Mouse (Mus musculus) heart, embryonic 11.5 days (tissue): ENCODE measurements around the gene Cryzl2. TPM values are rescaled to one million over a fixed set of nuclear protein-coding genes. Genes with fewer than 3 reads are reported as not detected.

ENCODE experiments used
- ATAC-seq: fragments of 200-750 bp; cut with Nextera tagmentation; replicated peaks from 2 replicates; pipeline ENCODE4 v1.8.0; 2017; ENCODE audit warnings: moderate library complexity; ENCODE audit not compliant: insufficient number of reproducible peaks, low FRiP score, low TSS enrichment
- H3K27ac ChIP-seq: fragments of 300-500 bp; sonication (generic); 2 replicates; pipeline ENCODE4 v1.5.1; 2014; ENCODE audit warnings: mild to moderate bottlenecking, low read depth, low read length
- H3K27me3 ChIP-seq: fragments of 300-500 bp; sonication (generic); 2 replicates; pipeline ENCODE4 v1.6.1; 2014; ENCODE audit warnings: mild to moderate bottlenecking, low read length, mixed read lengths; ENCODE audit not compliant: control insufficient read depth, insufficient read depth
- H3K36me3 ChIP-seq: fragments of 300-500 bp; sonication (generic); 2 replicates; pipeline ENCODE4 v1.6.1; 2014; ENCODE audit warnings: mild to moderate bottlenecking, low read length, moderate library complexity, mixed read lengths; ENCODE audit not compliant: control insufficient read depth, insufficient read depth
- H3K4me1 ChIP-seq: fragments of 300-500 bp; sonication (generic); 2 replicates; pipeline ENCODE4 v1.6.1; 2014; ENCODE audit warnings: low read length; ENCODE audit not compliant: control insufficient read depth, insufficient read depth
- H3K4me2 ChIP-seq: fragments of 300-500 bp; sonication (generic); 2 replicates; pipeline ENCODE4 v1.6.1; 2014; ENCODE audit warnings: mild to moderate bottlenecking, moderate library complexity
- H3K4me3 ChIP-seq: fragments of 300-500 bp; sonication (generic); 2 replicates; pipeline ENCODE4 v1.5.1; 2014; ENCODE audit warnings: low read depth, low read length
- H3K9ac ChIP-seq: fragments of 300-500 bp; sonication (generic); 2 replicates; pipeline ENCODE4 v1.6.1; 2014; ENCODE audit warnings: mild to moderate bottlenecking, low read depth, low read length, moderate library complexity
- H3K9me3 ChIP-seq: fragments of 300-500 bp; sonication (generic); replicated peaks from 2 replicates; pipeline ENCODE4 v1.6.1; 2016; ENCODE audit warnings: low read length; ENCODE audit not compliant: control insufficient read depth
- WGBS: fragments of 180-500 bp; shearing (Covaris S2); extraction: QIAGEN DNeasy Blood & Tissue Kit; methylation state at CpG from one replicate; pipeline ENCODE4 v1.1.7; 2014; ENCODE audit not compliant: insufficient replicate concordance; 5-methylcytosine and 5-hydroxymethylcytosine counted together
- polyA plus RNA-seq: library from polyadenylated mRNA; unstranded; fragments of >200 nt; fragmentation: Nextera tagmentation; extraction: Ambion mirVana; gene quantifications from 2 replicates; pipeline ENCODE4 v1.2.1, GENCODE M21; 2014

The Cryzl2 gene
- polyA plus RNA-seq, 1 experiment from 2014 or later: 32.6 TPM

- no peak overlapping the region for H3K27ac ChIP-seq
- H3K9ac ChIP-seq: no peak overlapping the region
- no peak overlapping the region for H3K4me2 ChIP-seq
- H3K9me3 ChIP-seq: no peaks in the 10 kb centered on the region
- ATAC-seq: no peak
- 0 out of 2 replicates have a peak, but pooled peaks cover 5% of the 10 kb centered on the region for H3K36me3 ChIP-seq
- 83% methylated on average over 8 of the region's 8 CpGs for WGBS
- no peaks in the 10 kb centered on the region for H3K27me3 ChIP-seq
- H3K4me1 ChIP-seq: 0 out of 2 replicates have a peak, but pooled peaks cover under 1% of the 10 kb centered on the region
- no peak overlapping the region for H3K4me3 ChIP-seq
Observed at GRCm38 (mm10) chr1:157474865-157475264, 16.5 kb downstream of the Cryzl2 start.

DNA sequence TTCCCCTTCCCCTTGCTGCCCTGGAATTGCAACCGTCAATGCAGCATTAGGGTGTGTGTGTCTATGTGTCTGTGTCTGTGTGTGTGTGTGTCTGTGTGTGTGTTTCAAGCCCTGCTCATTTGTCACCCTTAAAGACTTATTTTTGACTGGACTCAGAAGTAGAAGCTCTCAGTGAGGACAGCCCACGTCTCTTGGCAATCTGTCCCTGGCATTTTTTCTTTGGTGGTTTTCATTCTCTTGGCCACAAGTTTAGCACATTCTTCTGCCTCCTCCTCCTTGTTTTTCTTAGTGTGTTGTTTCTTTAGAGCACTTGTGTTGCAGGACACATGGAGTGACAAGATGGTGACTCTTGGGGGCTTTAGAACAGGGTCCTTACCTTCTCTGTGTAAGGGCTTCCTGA is 17.9 kb downstream of the Cryzl2 start:
- WGBS: 59% methylated on average over 2 of the region's 2 CpGs
- no peak for ATAC-seq
- H3K4me1 ChIP-seq: 0 out of 2 replicates have a peak, but pooled peaks cover 3% of the 10 kb centered on the region
- H3K36me3 ChIP-seq: 0 out of 2 replicates have a peak, but pooled peaks cover 5% of the 10 kb centered on the region
- H3K27ac ChIP-seq: no peak overlapping the region
- no peak overlapping the region for H3K4me3 ChIP-seq
- H3K9ac ChIP-seq: no peak overlapping the region
- H3K27me3 ChIP-seq: no peaks in the 10 kb centered on the region
- no peak overlapping the region for H3K4me2 ChIP-seq
- H3K9me3 ChIP-seq: no peaks in the 10 kb centered on the region

DNA sequence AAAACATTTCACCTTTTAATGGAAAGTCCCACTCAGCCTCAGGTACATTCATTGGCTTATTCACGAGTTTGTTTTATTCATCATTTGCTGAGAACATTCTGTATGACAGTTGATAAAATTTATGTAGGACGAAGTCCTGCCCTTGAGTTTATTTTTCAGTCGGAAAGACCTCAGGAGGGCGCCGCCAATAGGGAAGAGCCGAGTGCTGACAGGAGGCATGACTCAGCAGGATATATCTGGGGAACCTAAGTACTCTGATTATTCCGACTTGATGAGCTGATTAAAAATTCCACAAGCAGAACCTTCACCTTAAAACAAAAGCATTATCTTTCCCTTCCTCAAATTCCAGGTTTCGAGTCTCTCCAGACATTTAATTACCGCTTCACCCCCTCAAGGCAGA is 21.7 kb downstream of the Cryzl2 start:
- no peaks in the 10 kb centered on the region; the same call in 1 of the 2 replicates for H3K36me3 ChIP-seq
- H3K27ac ChIP-seq: no peak overlapping the region
- 0 out of 2 replicates have a peak, but pooled peaks cover 3% of the 10 kb centered on the region for H3K4me1 ChIP-seq
- 11% methylated on average over 9 of the region's 9 CpGs for whole genome bisulfite sequencing
- no peak overlapping the region for H3K4me2 ChIP-seq
- no peaks in the 10 kb centered on the region for H3K27me3 ChIP-seq
- no peak overlapping the region for H3K9ac ChIP-seq
- H3K9me3 ChIP-seq: no peaks in the 10 kb centered on the region
- no peak overlapping the region for H3K4me3 ChIP-seq
- no peak for ATAC-seq

- Histone ChIP-seq H3K9ac (no peak overlapping the region), H3K4me1 (0 out of 2 replicates have a peak, but pooled peaks cover 3% of the 10 kb centered on the region), H3K27ac (no peak overlapping the region), H3K9me3 (no peaks in the 10 kb centered on the region), H3K4me2 (no peak overlapping the region), H3K36me3 (no peaks in the 10 kb centered on the region; the same call in 1 of the 2 replicates), H3K27me3 (no peaks in the 10 kb centered on the region), H3K4me3 (no peak overlapping the region)
- ATAC-seq: no peak
- 62% methylated on average over 3 of the region's 3 CpGs for WGBS
Observed at GRCm38 (mm10) chr1:157480901-157481300, 22.5 kb downstream of the Cryzl2 start.

GRCm38 (mm10) chr1:157481666-157482065 is 23.3 kb downstream of the Cryzl2 start:
- 0 out of 2 replicates have a peak, but pooled peaks cover 3% of the 10 kb centered on the region for H3K4me1 ChIP-seq
- no peaks in the 10 kb centered on the region for H3K27me3 ChIP-seq
- H3K27ac ChIP-seq: no peak overlapping the region
- no peaks in the 10 kb centered on the region for H3K9me3 ChIP-seq
- no peaks in the 10 kb centered on the region; the same call in 1 of the 2 replicates for H3K36me3 ChIP-seq
- no peak overlapping the region for H3K9ac ChIP-seq
- H3K4me3 ChIP-seq: no peak overlapping the region
- no peak overlapping the region for H3K4me2 ChIP-seq
- ATAC-seq: no peak
- 80% methylated on average over 6 of the region's 6 CpGs for WGBS

DNA sequence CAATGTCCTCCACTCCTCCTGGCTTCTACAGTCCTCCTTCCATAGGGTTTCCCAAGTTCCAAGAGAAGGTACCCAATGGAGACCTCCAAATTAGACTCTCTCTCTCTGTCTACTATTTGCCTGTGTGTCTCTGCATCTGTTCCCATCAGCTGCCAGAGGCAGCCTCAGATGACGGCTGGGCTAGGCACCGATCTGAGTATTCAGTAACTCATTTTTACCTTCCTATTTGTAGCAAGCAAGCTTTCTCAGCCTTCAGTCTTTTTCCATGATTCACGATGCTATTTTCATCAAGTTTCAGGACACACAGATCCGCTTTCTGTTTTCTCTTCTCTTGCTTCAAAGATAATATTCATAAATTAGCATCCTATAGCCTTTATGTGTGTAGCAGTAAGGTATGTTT is 25.8 kb downstream of the Cryzl2 start:
- no peaks in the 10 kb centered on the region for H3K27me3 ChIP-seq
- H3K4me2 ChIP-seq: no peak overlapping the region
- no peaks in the 10 kb centered on the region for H3K9me3 ChIP-seq
- H3K36me3 ChIP-seq: no peaks in the 10 kb centered on the region; the same call in 1 of the 2 replicates
- WGBS: 87% methylated on average over 4 of the region's 4 CpGs
- H3K4me3 ChIP-seq: no peak overlapping the region
- no peak overlapping the region for H3K9ac ChIP-seq
- no peak for ATAC-seq
- H3K4me1 ChIP-seq: 0 out of 2 replicates have a peak, but pooled peaks cover 3% of the 10 kb centered on the region
- no peak overlapping the region for H3K27ac ChIP-seq

DNA sequence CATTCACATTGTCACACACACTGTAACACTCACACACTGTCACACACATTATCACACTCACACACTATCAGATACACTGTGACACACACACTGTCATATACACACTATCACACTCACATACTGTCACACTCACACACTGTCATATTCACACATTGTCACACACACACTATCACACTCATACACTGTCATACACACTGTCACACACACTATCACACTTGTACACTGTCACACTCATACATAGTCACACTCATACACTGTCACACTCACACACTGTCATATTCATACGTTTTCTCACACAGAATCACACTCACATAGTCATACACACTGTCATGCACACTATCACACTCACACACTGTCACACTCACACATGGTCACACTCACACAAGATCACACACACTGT is 42.3 kb downstream of the Cryzl2 start:
- 0 out of 2 replicates have a peak, but pooled peaks cover 3% of the 10 kb centered on the region for H3K4me1 ChIP-seq
- no peak overlapping the region for H3K9ac ChIP-seq
- H3K4me2 ChIP-seq: no peak overlapping the region
- no peaks in the 10 kb centered on the region for H3K27me3 ChIP-seq
- no peak overlapping the region for H3K4me3 ChIP-seq
- no peak for ATAC-seq
- no peak overlapping the region for H3K27ac ChIP-seq
- 76% methylated on average over 1 of the region's 1 CpGs for WGBS
- no peaks in the 10 kb centered on the region for H3K9me3 ChIP-seq
- H3K36me3 ChIP-seq: no peaks in the 10 kb centered on the region

- no peak overlapping the region for H3K9ac ChIP-seq
- no peaks in the 10 kb centered on the region for H3K27me3 ChIP-seq
- no peaks in the 10 kb centered on the region for H3K9me3 ChIP-seq
- no peak overlapping the region for H3K4me2 ChIP-seq
- 88% methylated on average over 6 of the region's 6 CpGs for WGBS
- no peaks in the 10 kb centered on the region for H3K4me1 ChIP-seq
- ATAC-seq: no peak
- H3K4me3 ChIP-seq: no peak overlapping the region
- no peak overlapping the region for H3K27ac ChIP-seq
- no peaks in the 10 kb centered on the region for H3K36me3 ChIP-seq
Observed at GRCm38 (mm10) chr1:157501352-157501945, 43.1 kb downstream of the Cryzl2 start.

DNA sequence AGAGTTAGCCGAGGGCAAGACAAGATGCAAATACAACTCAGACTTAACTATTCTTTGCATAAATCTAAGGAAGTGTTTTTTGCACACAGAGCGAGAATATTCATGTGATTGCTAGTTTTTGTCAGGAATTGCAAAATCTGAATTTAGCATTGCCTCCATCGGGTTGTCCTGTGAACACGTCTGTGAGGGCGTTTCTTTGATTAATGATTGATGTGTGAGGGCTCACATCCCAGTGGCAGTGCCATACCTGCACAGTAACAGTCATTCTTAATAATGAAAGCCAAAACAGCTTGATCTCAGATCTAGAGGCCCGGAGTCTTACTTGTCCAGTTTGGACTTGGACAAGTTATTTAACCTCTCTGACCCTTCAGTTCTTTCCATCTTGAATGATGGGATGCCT is 44.7 kb downstream of the Cryzl2 start:
- H3K27ac ChIP-seq: no peak overlapping the region
- WGBS: 79% methylated on average over 6 of the region's 6 CpGs

More for the DNA sequence above, 44.7 kb downstream of the Cryzl2 start:
- no peaks in the 10 kb centered on the region for H3K9me3 ChIP-seq
- no peak overlapping the region for H3K4me3 ChIP-seq
- ATAC-seq: no peak
- no peaks in the 10 kb centered on the region for H3K27me3 ChIP-seq
- H3K4me1 ChIP-seq: no peaks in the 10 kb centered on the region
- H3K9ac ChIP-seq: no peak overlapping the region
- no peaks in the 10 kb centered on the region for H3K36me3 ChIP-seq
- no peak overlapping the region for H3K4me2 ChIP-seq
